Mouse (Mus musculus): ENCODE results near the gene Tapbp. TPM values are rescaled to one million over a fixed set of nuclear protein-coding genes. Genes with fewer than 3 reads are reported as not detected.
A peak's percentile ranks its signal among the peaks of the same experiment; 100 is the strongest.

The Tapbp gene
- polyA plus RNA-seq, 1 experiment = 71.7 TPM

DNA sequence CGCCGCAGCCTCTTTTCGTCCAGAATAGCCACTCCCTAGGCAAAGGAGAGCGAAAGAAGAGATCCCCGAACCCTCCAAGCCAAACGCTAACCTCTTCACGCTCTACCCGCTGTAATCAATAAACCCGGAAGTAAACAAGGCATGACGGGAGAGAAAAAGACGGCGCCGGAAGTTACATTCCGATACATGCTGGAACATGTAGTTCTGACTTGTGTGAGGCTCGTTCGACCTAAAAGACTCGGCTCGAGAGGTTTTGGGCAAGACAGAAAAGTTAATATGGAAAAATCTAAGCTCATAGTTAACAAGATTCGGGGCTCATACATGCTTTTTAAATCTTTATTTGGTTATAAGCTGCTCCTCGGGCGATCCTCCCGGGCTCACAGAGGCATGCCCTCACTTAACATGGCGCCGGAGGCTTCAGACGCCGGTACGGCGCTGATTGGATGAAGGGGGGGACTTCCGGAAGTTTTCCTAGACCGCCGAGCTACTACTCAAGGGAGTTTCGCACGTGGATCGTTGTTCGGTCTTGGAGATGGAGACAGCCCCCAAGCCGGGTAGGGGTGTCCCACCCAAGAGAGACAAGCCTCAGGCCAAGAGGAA, 24.6 kb downstream of the Tapbp start, which contains the start of the genes Pfdn6 and Wdr46:
Pfdn6 (minus strand) TSS at position 138 of the 600 bp plus-strand sequence.
Wdr46 (plus strand) TSS at position 455 of the 600 bp plus-strand sequence.
- TF ChIP-seq POLR2A (IDR thresholded peaks at IDR 0.05; ENCODE audit: control insufficient read depth, low read depth, low read length) (peak; percentile 29; the same call in 1 of the 2 replicates), CTCF (IDR thresholded peaks at IDR 0.05; ENCODE audit: control insufficient read depth, insufficient read depth, insufficient replicate concordance, low read depth, low read length) (no peak)
- Histone ChIP-seq H3K27ac (ENCODE audit: control insufficient read depth, insufficient read depth, low read depth, low read length) (peak within 1 kb of the TSS; percentile 85), H3K36me3 (ENCODE audit: control insufficient read depth, insufficient read depth, low read length) (0 out of 2 replicates have a peak, but pooled peaks cover 1% of the 10 kb centered on the region), H3K4me3 (ENCODE audit: control insufficient read depth, low read depth, low read length) (peak within 1 kb of the TSS; percentile 98), H3K4me1 (ENCODE audit: control insufficient read depth, insufficient read depth, low read length) (peaks cover 18% of the 10 kb centered on the region), H3K27me3 (ENCODE audit: control insufficient read depth, insufficient read depth, low read length) (no peaks in the 10 kb centered on the region)

DNA sequence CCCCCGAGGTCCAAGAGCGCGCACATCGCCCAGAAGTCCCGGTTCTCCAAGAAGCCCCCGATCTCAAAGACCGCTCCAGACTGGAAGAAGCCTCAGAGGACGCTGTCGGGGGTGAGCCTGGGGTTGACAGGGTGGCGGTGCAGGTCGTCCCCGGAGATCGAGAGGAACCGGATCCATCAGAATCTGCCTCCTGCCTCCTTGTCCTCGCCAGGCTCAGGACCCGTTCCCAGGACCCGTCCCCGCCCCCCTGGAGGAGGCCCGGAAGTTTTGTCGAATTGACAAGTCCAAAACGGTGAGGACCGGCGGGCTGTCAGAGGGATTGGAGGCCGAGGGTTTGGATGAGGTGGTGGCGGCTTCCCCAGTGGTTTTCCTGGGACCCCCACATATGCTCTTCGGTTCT, 25.3 kb downstream of the Tapbp start:
- TF ChIP-seq CTCF (IDR thresholded peaks at IDR 0.05; ENCODE audit: control insufficient read depth, insufficient read depth, insufficient replicate concordance, low read depth, low read length) = no peak
- TF ChIP-seq POLR2A (IDR thresholded peaks at IDR 0.05; ENCODE audit: control insufficient read depth, low read depth, low read length) = no peak
- Histone ChIP-seq H3K27me3 (ENCODE audit: control insufficient read depth, insufficient read depth, low read length) (no peaks in the 10 kb centered on the region), H3K36me3 (ENCODE audit: control insufficient read depth, insufficient read depth, low read length) (0 out of 2 replicates have a peak, but pooled peaks cover 1% of the 10 kb centered on the region), H3K4me3 (ENCODE audit: control insufficient read depth, low read depth, low read length) (peak overlapping the region; percentile 98), H3K27ac (ENCODE audit: control insufficient read depth, insufficient read depth, low read depth, low read length) (peak overlapping the region; percentile 85; the same call in 1 of the 2 replicates), H3K4me1 (ENCODE audit: control insufficient read depth, insufficient read depth, low read length) (peaks cover 18% of the 10 kb centered on the region)

DNA sequence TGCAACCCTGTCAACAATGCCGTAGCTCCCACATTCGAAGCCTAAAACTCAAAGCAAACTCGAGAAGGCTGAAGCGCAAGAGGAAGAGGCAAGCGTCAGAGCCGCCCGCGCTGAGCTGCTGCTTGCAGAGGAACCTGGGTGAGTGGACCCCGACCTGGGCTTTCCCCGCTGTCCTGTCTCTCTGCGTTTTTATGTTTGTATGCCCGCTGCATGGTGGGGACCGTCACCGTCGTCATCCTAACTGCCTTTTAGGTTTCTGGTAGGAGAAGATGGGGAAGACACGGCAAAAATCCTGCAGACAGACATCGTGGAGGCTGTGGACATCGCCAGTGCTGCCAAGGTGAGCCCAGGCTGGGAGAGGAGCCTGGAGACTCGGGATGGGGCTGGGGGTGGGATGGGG, 25.7 kb downstream of the Tapbp start:
- Histone ChIP-seq H3K27ac (ENCODE audit: control insufficient read depth, insufficient read depth, low read depth, low read length) (no peak overlapping the region), H3K27me3 (ENCODE audit: control insufficient read depth, insufficient read depth, low read length) (no peaks in the 10 kb centered on the region), H3K4me1 (ENCODE audit: control insufficient read depth, insufficient read depth, low read length) (peaks cover 18% of the 10 kb centered on the region), H3K36me3 (ENCODE audit: control insufficient read depth, insufficient read depth, low read length) (0 out of 2 replicates have a peak, but pooled peaks cover 1% of the 10 kb centered on the region), H3K4me3 (ENCODE audit: control insufficient read depth, low read depth, low read length) (peak overlapping the region; percentile 98)
- TF ChIP-seq POLR2A (IDR thresholded peaks at IDR 0.05; ENCODE audit: control insufficient read depth, low read depth, low read length) (no peak), CTCF (IDR thresholded peaks at IDR 0.05; ENCODE audit: control insufficient read depth, insufficient read depth, insufficient replicate concordance, low read depth, low read length) (no peak)

DNA sequence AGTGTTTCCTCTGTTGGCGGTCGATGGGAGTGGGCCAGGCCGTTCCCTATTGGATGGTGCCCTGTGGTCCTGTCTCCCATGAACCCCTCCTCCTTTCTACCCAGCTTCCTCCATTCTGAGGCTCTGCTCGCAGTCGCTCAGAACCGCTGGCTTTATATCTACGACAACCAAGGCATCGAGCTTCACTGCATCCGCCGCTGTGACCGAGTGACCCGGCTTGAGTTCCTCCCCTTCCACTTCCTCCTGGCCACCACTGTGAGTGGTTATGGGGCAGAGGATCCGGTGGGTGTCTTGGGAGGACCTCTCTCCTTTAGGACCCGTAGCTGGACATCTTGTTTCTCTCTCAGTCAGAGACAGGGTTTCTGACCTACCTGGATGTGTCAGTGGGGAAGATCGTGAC, 27.8 kb downstream of the Tapbp start:
- no peak overlapping the region for H3K27ac ChIP-seq (ENCODE audit: control insufficient read depth, insufficient read depth, low read depth, low read length)
- peaks cover 18% of the 10 kb centered on the region for H3K4me1 ChIP-seq (ENCODE audit: control insufficient read depth, insufficient read depth, low read length)
- TF ChIP-seq POLR2A (IDR thresholded peaks at IDR 0.05; ENCODE audit: control insufficient read depth, low read depth, low read length) (no peak), CTCF (IDR thresholded peaks at IDR 0.05; ENCODE audit: control insufficient read depth, insufficient read depth, insufficient replicate concordance, low read depth, low read length) (no peak)
- H3K4me3 ChIP-seq (ENCODE audit: control insufficient read depth, low read depth, low read length) = no peak overlapping the region
- H3K36me3 ChIP-seq (ENCODE audit: control insufficient read depth, insufficient read depth, low read length) = 0 out of 2 replicates have a peak, but pooled peaks cover 1% of the 10 kb centered on the region
- no peaks in the 10 kb centered on the region for H3K27me3 ChIP-seq (ENCODE audit: control insufficient read depth, insufficient read depth, low read length)

DNA sequence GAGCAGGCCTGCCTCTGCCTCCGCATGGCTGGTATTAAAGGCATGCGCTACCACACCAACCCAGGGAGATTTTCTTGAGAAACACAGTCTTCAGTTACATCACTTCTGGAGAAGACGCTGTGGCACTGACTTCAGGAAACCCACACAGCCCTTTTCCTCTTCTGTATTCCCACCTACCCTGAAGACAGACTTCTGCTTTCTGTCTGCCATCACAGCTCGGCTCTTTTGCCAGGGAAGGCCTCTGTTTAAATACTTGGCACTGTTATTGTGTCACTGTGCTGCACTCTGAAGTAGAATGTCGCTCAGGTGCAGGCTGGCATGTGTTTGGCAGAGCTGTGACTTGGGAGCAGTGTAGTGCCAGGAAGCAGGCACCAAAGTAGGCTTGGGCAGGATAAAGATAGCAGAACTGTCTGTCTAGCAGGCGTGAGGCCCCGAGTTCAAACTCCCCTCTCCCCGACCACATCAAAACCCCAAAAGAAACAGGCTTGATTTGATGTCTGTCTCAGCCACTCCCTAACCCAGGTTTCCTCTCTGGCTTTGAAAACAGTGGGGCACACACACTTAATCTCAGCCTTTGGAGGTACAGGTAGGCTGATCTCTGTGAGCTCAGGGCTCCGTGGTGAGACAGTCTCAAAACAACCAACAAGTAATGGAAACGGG, 31.9 kb downstream of the Tapbp start:
- Histone ChIP-seq H3K36me3 (ENCODE audit: control insufficient read depth, insufficient read depth, low read length) (0 out of 2 replicates have a peak, but pooled peaks cover 1% of the 10 kb centered on the region), H3K4me3 (ENCODE audit: control insufficient read depth, low read depth, low read length) (no peak overlapping the region), H3K27ac (ENCODE audit: control insufficient read depth, insufficient read depth, low read depth, low read length) (no peak overlapping the region), H3K27me3 (ENCODE audit: control insufficient read depth, insufficient read depth, low read length) (no peaks in the 10 kb centered on the region), H3K4me1 (ENCODE audit: control insufficient read depth, insufficient read depth, low read length) (peaks cover 17% of the 10 kb centered on the region)
- TF ChIP-seq CTCF (IDR thresholded peaks at IDR 0.05; ENCODE audit: control insufficient read depth, insufficient read depth, insufficient replicate concordance, low read depth, low read length) (no peak), POLR2A (IDR thresholded peaks at IDR 0.05; ENCODE audit: control insufficient read depth, low read depth, low read length) (no peak)

- no peak for TF ChIP-seq POLR2A (IDR thresholded peaks at IDR 0.05; ENCODE audit: control insufficient read depth, low read depth, low read length)
- TF ChIP-seq CTCF (IDR thresholded peaks at IDR 0.05; ENCODE audit: control insufficient read depth, insufficient read depth, insufficient replicate concordance, low read depth, low read length) = no peak
Observed at GRCm38 (mm10) chr17:33948090-33948904, 32.6 kb downstream of the Tapbp start.

More at GRCm38 (mm10) chr17:33948090-33948904, 32.6 kb downstream of the Tapbp start:
- H3K4me3 ChIP-seq (ENCODE audit: control insufficient read depth, low read depth, low read length) = no peak overlapping the region
- H3K4me1 ChIP-seq (ENCODE audit: control insufficient read depth, insufficient read depth, low read length) = peaks cover 17% of the 10 kb centered on the region
- peaks cover 1% of the 10 kb centered on the region; the same call in 1 of the 2 replicates for H3K36me3 ChIP-seq (ENCODE audit: control insufficient read depth, insufficient read depth, low read length)
- H3K27ac ChIP-seq (ENCODE audit: control insufficient read depth, insufficient read depth, low read depth, low read length) = no peak overlapping the region
- no peaks in the 10 kb centered on the region for H3K27me3 ChIP-seq (ENCODE audit: control insufficient read depth, insufficient read depth, low read length)
